Comparison of ENCODE assay signal across 8 mouse cellular contexts in the genomic region with DNA sequence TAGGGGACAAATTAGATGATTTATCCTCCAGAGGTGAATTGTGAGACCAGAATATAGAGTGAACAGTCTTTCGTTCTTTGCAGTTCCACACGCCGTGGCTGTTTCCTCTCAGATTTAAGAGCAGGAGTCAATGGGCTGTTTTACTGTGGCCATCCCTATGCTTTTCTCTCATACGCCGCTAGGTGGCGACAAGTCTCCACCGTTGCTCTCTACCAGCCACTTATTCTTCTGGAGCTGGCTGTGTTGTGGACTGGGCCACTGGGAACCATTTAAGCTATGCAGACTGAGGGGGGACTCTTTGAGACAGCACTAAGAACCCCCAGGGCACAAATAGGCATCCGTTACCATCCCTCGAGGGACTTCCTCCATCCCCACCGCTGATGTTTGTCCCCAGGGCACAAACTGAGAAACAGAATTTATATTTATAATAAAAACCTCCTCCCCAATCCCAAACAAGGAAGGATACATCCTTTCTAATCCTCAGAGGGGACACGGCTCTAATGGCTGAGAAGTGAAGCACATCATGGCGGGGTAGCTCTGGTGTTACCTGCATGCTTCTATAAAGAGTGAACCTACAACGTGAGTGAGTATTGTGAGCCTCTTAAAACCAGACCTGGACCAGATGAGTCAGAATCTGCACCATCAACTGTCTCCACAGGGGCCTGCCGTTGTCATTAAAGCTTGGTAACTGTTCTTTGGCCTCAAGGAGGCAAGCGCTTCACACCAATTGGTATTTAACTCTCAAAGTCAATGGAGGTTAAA. TPM values are rescaled to one million over a fixed set of nuclear protein-coding genes. Genes with fewer than 3 reads are reported as not detected.
DNase-seq lines count a peak whose midpoint lies in the region; ATAC-seq and TF ChIP-seq lines count a peak whose summit lies in the region.

No protein-coding gene starts in this region.

- peak; percentile 39 for DNase-seq in CD4-positive helper T cell, adult 2 months (ENCODE audit: low read depth, low spot score)
- peak; percentile 42 for DNase-seq in WW6 (ENCODE audit: low read depth, low spot score)
- DNase-seq in cerebellum, postnatal 36 days, result peak; percentile 80 to 87
- peak; percentile 23 to 52 for DNase-seq in heart, adult 2 months
- DNase-seq in liver, embryonic 11.5 days (ENCODE audit: low spot score), result peak; percentile 36
- DNase-seq in thymus, postnatal 25 days, result peak; percentile 35

- intact Hi-C loops in heart, adult 2 months (cut with DNase I), result no loop called here

- no peaks in the 10 kb centered on the region for H3K79me2 ChIP-seq in heart, adult 2 months (replicated peaks; ENCODE audit: control insufficient read depth, insufficient read depth, low read length)

- peak; percentile 79; the same call in 1 of the 2 replicates for ATAC-seq in kidney, embryonic 16.5 days (ENCODE audit: low FRiP score, low TSS enrichment)
- ATAC-seq in liver, embryonic 11.5 days (replicated peaks; ENCODE audit: low FRiP score), result peak; percentile 64
- peak; percentile 92 for ATAC-seq in neural tube, embryonic 13.5 days (ENCODE audit: low read depth)

- H3K4me2 ChIP-seq in kidney, embryonic 16.5 days (replicated peaks; ENCODE audit: low read depth, low read length), result no peak overlapping the region
- H3K4me2 ChIP-seq in liver, embryonic 11.5 days, result no peak overlapping the region
- 0 out of 2 replicates have a peak overlapping the region, but pooled peaks have one; percentile 1 for H3K4me2 ChIP-seq in neural tube, embryonic 13.5 days

- no peaks in the 10 kb centered on the region for H3K9me3 ChIP-seq in kidney, embryonic 16.5 days (ENCODE audit: low read length)
- no peaks in the 10 kb centered on the region for H3K9me3 ChIP-seq in liver, embryonic 11.5 days (ENCODE audit: control insufficient read depth, low read length)
- H3K9me3 ChIP-seq in neural tube, embryonic 13.5 days, result no peaks in the 10 kb centered on the region

- no peaks in the 10 kb centered on the region for H3K36me3 ChIP-seq in heart, adult 2 months (ENCODE audit: control insufficient read depth, insufficient read depth, low read length)
- H3K36me3 ChIP-seq in kidney, embryonic 16.5 days (ENCODE audit: insufficient read depth, low read length), result no peaks in the 10 kb centered on the region
- no peaks in the 10 kb centered on the region for H3K36me3 ChIP-seq in liver, embryonic 11.5 days (ENCODE audit: control insufficient read depth, insufficient read depth, low read length)
- H3K36me3 ChIP-seq in neural tube, embryonic 13.5 days, result no peaks in the 10 kb centered on the region

- no peaks in the 10 kb centered on the region for H3K4me1 ChIP-seq in heart, adult 2 months (ENCODE audit: control insufficient read depth, insufficient read depth, low read length)
- H3K4me1 ChIP-seq in kidney, embryonic 16.5 days (ENCODE audit: insufficient read depth, low read length), result no peaks in the 10 kb centered on the region
- H3K4me1 ChIP-seq in liver, embryonic 11.5 days (replicated peaks; ENCODE audit: control insufficient read depth, insufficient read depth, low read length), result no peaks in the 10 kb centered on the region
- H3K4me1 ChIP-seq in neural tube, embryonic 13.5 days (replicated peaks), result no peaks in the 10 kb centered on the region

- H3K27ac ChIP-seq in heart, adult 2 months, result no peak overlapping the region
- no peak overlapping the region for H3K27ac ChIP-seq in kidney, embryonic 16.5 days (ENCODE audit: low read length)
- H3K27ac ChIP-seq in liver, embryonic 11.5 days (ENCODE audit: low read depth, low read length), result no peak overlapping the region
- 0 out of 2 replicates have a peak overlapping the region, but pooled peaks have one; percentile 0 for H3K27ac ChIP-seq in neural tube, embryonic 13.5 days (replicated peaks)

- TF ChIP-seq POLR2A in heart, adult 2 months (IDR thresholded peaks at IDR 0.05; ENCODE audit: insufficient read depth, low read depth, low read length), result no peak

- WGBS in heart, adult 2 months, result 29% methylated on average over 15 of the region's 15 CpGs
- WGBS in kidney, embryonic 16.5 days, result 27% methylated on average over 15 of the region's 15 CpGs
- WGBS in liver, embryonic 11.5 days, result 31% methylated on average over 15 of the region's 15 CpGs
- 22% methylated on average over 15 of the region's 15 CpGs for WGBS in neural tube, embryonic 13.5 days

- TF ChIP-seq EP300 in heart, adult 2 months (IDR thresholded peaks at IDR 0.05; ENCODE audit: insufficient read depth, low read depth, low read length), result no peak

- no peak overlapping the region for H3K4me3 ChIP-seq in heart, adult 2 months
- H3K4me3 ChIP-seq in kidney, embryonic 16.5 days (ENCODE audit: low read length), result no peak overlapping the region
- no peak overlapping the region for H3K4me3 ChIP-seq in liver, embryonic 11.5 days (ENCODE audit: low read depth, low read length)
- H3K4me3 ChIP-seq in neural tube, embryonic 13.5 days, result no peak overlapping the region

- H3K9ac ChIP-seq in heart, adult 2 months (ENCODE audit: low read depth, low read length), result no peak overlapping the region
- no peak overlapping the region for H3K9ac ChIP-seq in kidney, embryonic 16.5 days (replicated peaks; ENCODE audit: low read length)
- no peak overlapping the region for H3K9ac ChIP-seq in liver, embryonic 11.5 days (ENCODE audit: low read depth, low read length)
- H3K9ac ChIP-seq in neural tube, embryonic 13.5 days, result no peak overlapping the region

- no peaks in the 10 kb centered on the region for H3K27me3 ChIP-seq in heart, adult 2 months (ENCODE audit: control insufficient read depth, insufficient read depth, low read length)
- H3K27me3 ChIP-seq in kidney, embryonic 16.5 days (ENCODE audit: insufficient read depth, low read length), result no peaks in the 10 kb centered on the region
- H3K27me3 ChIP-seq in liver, embryonic 11.5 days (replicated peaks; ENCODE audit: control insufficient read depth, insufficient read depth, low read length), result no peaks in the 10 kb centered on the region
- H3K27me3 ChIP-seq in neural tube, embryonic 13.5 days, result no peaks in the 10 kb centered on the region

- TF ChIP-seq CTCF in heart, adult 2 months (IDR thresholded peaks at IDR 0.05), result peak; percentile 94

RNA-seq across cellular contexts. Expression of a gene that starts 33.0 kb away (rescaled TPM):
- 10 to 100 TPM; 30.1 to 32.1 TPM for total RNA-seq in heart, adult 2 months (2021)
- 13.7 and 24.8 TPM in 2 replicates for polyA plus RNA-seq in heart, adult 2 months (2012; rRNA removed)
- polyA plus RNA-seq in kidney, embryonic 16.5 days (2015; fragmentation: Nextera tagmentation; extraction: Ambion mirVana), result 163 and 172 TPM in 2 replicates
- 173 and 204 TPM in 2 replicates for polyA plus RNA-seq in liver, embryonic 11.5 days (2014; fragmentation: Nextera tagmentation; extraction: Ambion mirVana)
- 116 and 134 TPM in 2 replicates for polyA plus RNA-seq in neural tube, embryonic 13.5 days (2015; fragmentation: Nextera tagmentation; extraction: Ambion mirVana)
